Mouse (Mus musculus): ENCODE measurements at regions not wholly inside any gene's neighbourhood (a gene's known extent, or its start where the extent isn't known, plus 50 kb on each side); places are given as distances from the start of the nearest gene placed in this dataset.

GRCm38 (mm10) chr13:47435631-47436030, 313.2 kb downstream of the Rnf144b start:
- Histone ChIP-seq H3K27me3 (ENCODE audit: control insufficient read depth, insufficient read depth, low read length) (no peaks in the 10 kb centered on the region), H3K36me3 (ENCODE audit: control insufficient read depth, insufficient read depth, low read length) (no peaks in the 10 kb centered on the region), H3K9ac (ENCODE audit: low read depth, low read length) (no peak overlapping the region), H3K4me1 (ENCODE audit: control insufficient read depth, insufficient read depth, low read length) (no peaks in the 10 kb centered on the region), H3K4me2 (replicated peaks; ENCODE audit: low read depth, low read length) (no peak overlapping the region), H3K9me3 (ENCODE audit: control insufficient read depth, low read length) (no peaks in the 10 kb centered on the region), H3K27ac (ENCODE audit: low read depth, low read length) (no peak overlapping the region), H3K4me3 (ENCODE audit: low read length) (no peak overlapping the region)
- WGBS = 91% methylated on average over 7 of the region's 7 CpGs
- no peak for ATAC-seq (ENCODE audit: low FRiP score, low TSS enrichment)

GRCm38 (mm10) chr13:47444876-47445275, 322.4 kb downstream of the Rnf144b start:
- Histone ChIP-seq H3K36me3 (ENCODE audit: control insufficient read depth, insufficient read depth, low read length) (no peaks in the 10 kb centered on the region), H3K4me3 (ENCODE audit: low read length) (no peak overlapping the region), H3K4me2 (replicated peaks; ENCODE audit: low read depth, low read length) (no peak overlapping the region), H3K27me3 (ENCODE audit: control insufficient read depth, insufficient read depth, low read length) (no peaks in the 10 kb centered on the region), H3K27ac (ENCODE audit: low read depth, low read length) (no peak overlapping the region), H3K4me1 (ENCODE audit: control insufficient read depth, insufficient read depth, low read length) (no peaks in the 10 kb centered on the region), H3K9me3 (ENCODE audit: control insufficient read depth, low read length) (no peaks in the 10 kb centered on the region), H3K9ac (ENCODE audit: low read depth, low read length) (no peak overlapping the region)
- WGBS = 93% methylated on average over 3 of the region's 3 CpGs
- ATAC-seq (ENCODE audit: low FRiP score, low TSS enrichment) = no peak

DNA sequence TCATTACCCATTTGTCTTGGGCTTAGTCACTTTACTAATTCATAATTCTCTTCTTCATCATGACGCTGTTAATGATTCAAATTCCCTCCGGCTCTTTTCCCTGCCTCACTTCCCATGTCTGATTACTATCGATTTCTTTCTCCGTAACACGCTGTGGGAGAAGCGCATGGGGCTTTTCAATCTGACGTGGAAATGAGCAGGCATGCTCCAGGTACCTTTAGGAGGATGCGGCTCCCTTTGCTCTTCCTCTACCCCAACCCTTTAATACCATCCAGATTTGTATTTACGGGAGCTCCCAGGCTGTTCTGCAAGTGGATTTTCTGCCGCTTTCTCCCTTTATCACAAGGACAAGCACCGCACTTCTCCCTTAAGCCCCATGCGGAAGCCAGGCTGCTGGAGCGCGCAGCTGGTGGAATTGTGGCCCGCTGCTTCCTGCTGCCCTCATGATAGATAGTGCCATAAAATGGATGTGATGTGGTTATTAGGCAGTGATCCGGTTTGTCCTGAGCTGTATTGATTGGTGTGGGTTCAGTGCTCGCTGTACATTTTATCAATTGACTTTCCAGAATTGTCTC, 329.8 kb downstream of the Rnf144b start:
- no peak for ATAC-seq (ENCODE audit: low FRiP score, low TSS enrichment)
- no peak overlapping the region; the same call in 1 of the 2 replicates for H3K4me2 ChIP-seq (replicated peaks; ENCODE audit: low read depth, low read length)
- H3K27ac ChIP-seq (ENCODE audit: low read depth, low read length) = no peak overlapping the region
- H3K27me3 ChIP-seq (ENCODE audit: control insufficient read depth, insufficient read depth, low read length) = no peaks in the 10 kb centered on the region
- no peaks in the 10 kb centered on the region for H3K9me3 ChIP-seq (ENCODE audit: control insufficient read depth, low read length)
- H3K4me1 ChIP-seq (ENCODE audit: control insufficient read depth, insufficient read depth, low read length) = no peaks in the 10 kb centered on the region
- H3K4me3 ChIP-seq (ENCODE audit: low read length) = no peak overlapping the region
- no peak overlapping the region for H3K9ac ChIP-seq (ENCODE audit: low read depth, low read length)
- 39% methylated on average over 17 of the region's 17 CpGs for WGBS
- no peaks in the 10 kb centered on the region for H3K36me3 ChIP-seq (ENCODE audit: control insufficient read depth, insufficient read depth, low read length)

DNA sequence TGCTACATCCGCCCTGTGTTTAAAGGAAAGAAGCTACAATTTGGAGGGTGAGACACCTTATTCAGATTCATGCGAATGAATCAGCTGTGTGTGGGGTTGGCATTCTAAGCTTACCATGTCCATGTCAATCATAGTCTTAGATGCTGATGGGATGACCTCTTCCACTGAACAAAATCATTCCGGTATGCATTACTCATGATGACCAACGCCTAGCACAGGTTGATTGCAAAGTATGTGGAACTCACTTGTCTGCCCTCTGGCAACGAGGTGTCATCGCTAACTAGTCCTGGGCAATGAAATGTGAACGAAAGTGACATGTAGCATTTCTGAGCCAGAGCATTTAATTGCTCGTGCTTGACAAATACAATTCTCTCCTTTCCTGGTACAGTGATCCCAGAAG, 339.7 kb downstream of the Rnf144b start:
- Histone ChIP-seq H3K4me3 (ENCODE audit: low read length) (no peak overlapping the region), H3K36me3 (ENCODE audit: control insufficient read depth, insufficient read depth, low read length) (no peaks in the 10 kb centered on the region), H3K4me1 (ENCODE audit: control insufficient read depth, insufficient read depth, low read length) (no peaks in the 10 kb centered on the region), H3K4me2 (replicated peaks; ENCODE audit: low read depth, low read length) (no peak overlapping the region), H3K27me3 (ENCODE audit: control insufficient read depth, insufficient read depth, low read length) (no peaks in the 10 kb centered on the region), H3K9me3 (ENCODE audit: control insufficient read depth, low read length) (no peaks in the 10 kb centered on the region), H3K9ac (ENCODE audit: low read depth, low read length) (no peak overlapping the region), H3K27ac (ENCODE audit: low read depth, low read length) (no peak overlapping the region)
- WGBS = 84% methylated on average over 8 of the region's 8 CpGs
- ATAC-seq (ENCODE audit: low FRiP score, low TSS enrichment) = no peak

GRCm38 (mm10) chr13:47471543-47472213, 349.2 kb downstream of the Rnf144b start:
- ATAC-seq (ENCODE audit: low FRiP score, low TSS enrichment) = no peak
- H3K27me3 ChIP-seq (ENCODE audit: control insufficient read depth, insufficient read depth, low read length) = no peaks in the 10 kb centered on the region; the same call in 1 of the 2 replicates
- H3K27ac ChIP-seq (ENCODE audit: low read depth, low read length) = no peak overlapping the region
- no peaks in the 10 kb centered on the region for H3K4me1 ChIP-seq (ENCODE audit: control insufficient read depth, insufficient read depth, low read length)
- H3K4me2 ChIP-seq (replicated peaks; ENCODE audit: low read depth, low read length) = no peak overlapping the region
- WGBS = 64% methylated on average over 14 of the region's 14 CpGs
- no peaks in the 10 kb centered on the region; the same call in 1 of the 2 replicates for H3K9me3 ChIP-seq (ENCODE audit: control insufficient read depth, low read length)
- no peaks in the 10 kb centered on the region for H3K36me3 ChIP-seq (ENCODE audit: control insufficient read depth, insufficient read depth, low read length)
- H3K9ac ChIP-seq (ENCODE audit: low read depth, low read length) = no peak overlapping the region
- H3K4me3 ChIP-seq (ENCODE audit: low read length) = no peak overlapping the region

DNA sequence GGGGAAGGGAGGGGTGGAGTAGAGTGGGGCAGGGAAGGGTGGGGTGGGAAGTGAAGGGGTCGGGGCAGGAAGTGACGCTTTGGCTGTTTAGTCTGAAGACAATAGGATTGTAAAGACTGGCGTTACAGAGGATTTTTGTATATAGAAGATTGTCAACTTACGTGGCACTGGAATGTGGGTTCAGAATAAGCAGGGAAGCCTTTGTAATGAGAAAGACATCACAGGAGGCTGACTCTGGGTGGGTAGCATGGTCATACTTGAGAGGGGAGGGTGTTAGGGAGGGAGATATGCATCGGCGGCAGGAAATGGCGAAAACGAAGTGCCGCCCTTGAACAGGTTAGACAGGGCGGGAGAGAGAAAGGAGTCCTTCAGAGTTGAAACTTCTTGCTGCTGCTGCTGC, 357.7 kb downstream of the Rnf144b start:
- Histone ChIP-seq H3K4me2 (replicated peaks; ENCODE audit: low read depth, low read length) (no peak overlapping the region), H3K27me3 (ENCODE audit: control insufficient read depth, insufficient read depth, low read length) (no peaks in the 10 kb centered on the region), H3K27ac (ENCODE audit: low read depth, low read length) (no peak overlapping the region), H3K9me3 (ENCODE audit: control insufficient read depth, low read length) (no peaks in the 10 kb centered on the region), H3K9ac (ENCODE audit: low read depth, low read length) (no peak overlapping the region), H3K4me1 (ENCODE audit: control insufficient read depth, insufficient read depth, low read length) (no peaks in the 10 kb centered on the region), H3K4me3 (ENCODE audit: low read length) (no peak overlapping the region), H3K36me3 (ENCODE audit: control insufficient read depth, insufficient read depth, low read length) (no peaks in the 10 kb centered on the region)
- WGBS = 61% methylated on average over 10 of the region's 10 CpGs
- no peak for ATAC-seq (ENCODE audit: low FRiP score, low TSS enrichment)

DNA sequence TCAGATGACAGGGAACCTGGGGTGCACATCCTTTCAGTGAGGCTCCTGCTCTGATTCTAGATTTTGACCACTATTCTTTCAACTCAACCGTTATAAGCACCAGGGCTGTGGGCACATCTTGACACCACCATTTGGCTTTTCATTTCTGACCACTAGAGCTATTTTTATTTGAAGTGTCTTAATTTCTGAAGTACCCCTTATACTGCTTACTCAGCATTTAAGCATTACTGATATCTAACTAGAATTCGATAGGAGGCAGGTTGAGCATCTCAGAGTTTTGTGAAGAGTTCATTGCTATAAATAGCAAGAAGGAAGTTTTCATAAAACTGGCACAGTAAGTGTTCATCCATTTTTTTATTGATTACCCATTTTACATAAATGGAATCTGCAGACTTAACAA, 362.4 kb downstream of the Rnf144b start:
- Histone ChIP-seq H3K27me3 (ENCODE audit: control insufficient read depth, insufficient read depth, low read length) (no peaks in the 10 kb centered on the region), H3K4me1 (ENCODE audit: control insufficient read depth, insufficient read depth, low read length) (no peaks in the 10 kb centered on the region), H3K9ac (ENCODE audit: low read depth, low read length) (no peak overlapping the region), H3K4me3 (ENCODE audit: low read length) (no peak overlapping the region), H3K27ac (ENCODE audit: low read depth, low read length) (no peak overlapping the region), H3K9me3 (ENCODE audit: control insufficient read depth, low read length) (no peaks in the 10 kb centered on the region), H3K36me3 (ENCODE audit: control insufficient read depth, insufficient read depth, low read length) (no peaks in the 10 kb centered on the region), H3K4me2 (replicated peaks; ENCODE audit: low read depth, low read length) (no peak overlapping the region)
- 94% methylated on average over 2 of the region's 2 CpGs for WGBS
- ATAC-seq (ENCODE audit: low FRiP score, low TSS enrichment) = no peak

DNA sequence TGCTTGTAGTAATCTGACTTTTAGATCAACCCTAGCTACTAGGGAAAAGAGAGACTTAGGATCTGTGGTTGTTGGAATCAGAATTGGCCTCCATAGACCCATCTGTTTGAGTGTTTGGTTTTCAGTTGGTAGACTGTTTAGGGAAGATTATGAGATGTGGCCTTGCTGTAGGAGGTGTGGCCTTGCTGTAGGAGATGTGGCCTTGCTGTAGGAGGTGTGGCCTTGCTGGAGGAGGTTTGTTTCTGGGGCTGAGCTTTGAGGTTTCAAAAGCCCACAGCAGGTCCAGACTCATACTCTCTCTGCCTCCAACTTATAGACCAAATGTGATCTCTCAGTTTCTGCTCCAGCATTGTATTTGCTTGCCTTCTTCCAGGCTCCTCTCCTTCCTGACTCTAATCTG, 363.7 kb downstream of the Rnf144b start:
- no peaks in the 10 kb centered on the region for H3K36me3 ChIP-seq (ENCODE audit: control insufficient read depth, insufficient read depth, low read length)
- no peak for ATAC-seq (ENCODE audit: low FRiP score, low TSS enrichment)
- H3K4me2 ChIP-seq (replicated peaks; ENCODE audit: low read depth, low read length) = no peak overlapping the region
- H3K4me1 ChIP-seq (ENCODE audit: control insufficient read depth, insufficient read depth, low read length) = no peaks in the 10 kb centered on the region
- no peak overlapping the region for H3K4me3 ChIP-seq (ENCODE audit: low read length)
- no peaks in the 10 kb centered on the region for H3K9me3 ChIP-seq (ENCODE audit: control insufficient read depth, low read length)
- H3K27me3 ChIP-seq (ENCODE audit: control insufficient read depth, insufficient read depth, low read length) = no peaks in the 10 kb centered on the region
- H3K27ac ChIP-seq (ENCODE audit: low read depth, low read length) = no peak overlapping the region
- H3K9ac ChIP-seq (ENCODE audit: low read depth, low read length) = no peak overlapping the region

GRCm38 (mm10) chr13:47486658-47487057, 364.2 kb downstream of the Rnf144b start:
- Histone ChIP-seq H3K36me3 (ENCODE audit: control insufficient read depth, insufficient read depth, low read length) (no peaks in the 10 kb centered on the region), H3K27me3 (ENCODE audit: control insufficient read depth, insufficient read depth, low read length) (no peaks in the 10 kb centered on the region), H3K9ac (ENCODE audit: low read depth, low read length) (no peak overlapping the region), H3K4me3 (ENCODE audit: low read length) (no peak overlapping the region), H3K4me1 (ENCODE audit: control insufficient read depth, insufficient read depth, low read length) (no peaks in the 10 kb centered on the region), H3K27ac (ENCODE audit: low read depth, low read length) (no peak overlapping the region), H3K9me3 (ENCODE audit: control insufficient read depth, low read length) (no peaks in the 10 kb centered on the region), H3K4me2 (replicated peaks; ENCODE audit: low read depth, low read length) (no peak overlapping the region)
- no peak for ATAC-seq (ENCODE audit: low FRiP score, low TSS enrichment)
- 94% methylated on average over 3 of the region's 3 CpGs for WGBS

All from kidney, embryonic 14.5 days (tissue).